Mouse (Mus musculus): ENCODE measurements around the gene Sco2. TPM values are rescaled to one million over a fixed set of nuclear protein-coding genes. Genes with fewer than 3 reads are reported as not detected.

Sco2 gene
- total and polyA plus RNA-seq, 2 experiments from 2014 or later = 23.1 to 24.9 TPM

DNA sequence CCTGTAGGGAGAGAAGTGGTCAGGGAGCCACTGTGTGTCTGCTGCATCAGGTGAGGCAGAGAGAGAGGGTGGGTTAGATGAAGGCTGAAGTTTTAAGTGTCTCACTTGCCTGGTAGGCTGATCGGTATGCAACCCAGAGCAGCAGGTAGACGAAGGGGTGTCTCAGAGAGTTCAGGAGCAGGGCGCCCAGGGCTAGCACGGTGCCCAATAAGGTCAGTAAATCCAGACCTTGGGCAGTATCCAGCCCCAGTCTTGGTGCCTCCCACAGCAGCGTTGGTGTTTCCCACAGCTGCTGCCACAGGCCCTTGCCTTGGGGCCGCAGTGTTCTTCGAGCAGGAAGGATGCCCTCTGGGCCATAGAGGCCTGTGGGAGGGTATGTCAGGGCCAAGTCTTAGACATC, 19.2 kb downstream of the Sco2 start:
- H3K4me1 ChIP-seq (ENCODE audit: insufficient read depth, low read length) = peaks cover 5% of the 10 kb centered on the region; the same call in 1 of the 2 replicates
- H3K27me3 ChIP-seq (ENCODE audit: insufficient read depth, low read length) = no peaks in the 10 kb centered on the region
- DNase-seq (ENCODE audit: low spot score) = no peak
- no peaks in the 10 kb centered on the region for H3K9me3 ChIP-seq (ENCODE audit: low read length)
- peaks cover 27% of the 10 kb centered on the region for H3K36me3 ChIP-seq (ENCODE audit: insufficient read depth, low read length)
- ATAC-seq (ENCODE audit: low FRiP score) = no peak
- H3K4me3 ChIP-seq (ENCODE audit: low read depth, low read length) = peak overlapping the region; percentile 68
- peak overlapping the region; percentile 70 for H3K4me2 ChIP-seq (ENCODE audit: low read depth, low read length, poor library complexity, severe bottlenecking)
- 81% methylated on average over 7 of the region's 7 CpGs for WGBS
- TF ChIP-seq CTCF (IDR thresholded peaks at IDR 0.05) = no peak
- no peak overlapping the region for H3K27ac ChIP-seq (ENCODE audit: low read depth, low read length)
- H3K9ac ChIP-seq (replicated peaks; ENCODE audit: low read length, poor library complexity, severe bottlenecking) = no peak overlapping the region; the same call in 1 of the 2 replicates

DNA sequence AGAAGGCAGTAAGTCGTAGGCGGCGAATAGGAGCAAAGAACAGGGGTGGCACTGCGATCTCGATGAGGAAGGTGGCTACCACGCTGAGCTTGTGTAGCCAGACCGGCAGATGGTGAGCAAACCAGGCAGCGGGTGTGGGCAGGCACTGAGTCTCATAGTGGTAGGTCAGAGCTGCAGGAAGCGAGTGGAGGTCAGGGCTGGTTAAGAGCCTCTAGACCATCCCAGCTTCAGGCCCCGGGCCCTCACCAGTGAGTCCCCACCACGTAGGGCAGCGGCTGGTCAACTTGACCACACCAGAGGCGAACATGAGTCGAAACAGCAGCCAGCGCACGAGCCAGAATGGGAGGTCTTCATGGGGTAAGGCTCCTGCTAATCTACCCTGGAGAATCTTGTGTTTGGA, 19.8 kb downstream of the Sco2 start:
- TF ChIP-seq CTCF (IDR thresholded peaks at IDR 0.05) = no peak
- DNase-seq (ENCODE audit: low spot score) (no peak), ATAC-seq (ENCODE audit: low FRiP score) (no peak)
- WGBS = 93% methylated on average over 16 of the region's 16 CpGs
- Histone ChIP-seq H3K4me2 (ENCODE audit: low read depth, low read length, poor library complexity, severe bottlenecking) (no peak overlapping the region), H3K36me3 (ENCODE audit: insufficient read depth, low read length) (peaks cover 27% of the 10 kb centered on the region), H3K9ac (replicated peaks; ENCODE audit: low read length, poor library complexity, severe bottlenecking) (no peak overlapping the region; the same call in 1 of the 2 replicates), H3K9me3 (ENCODE audit: low read length) (no peaks in the 10 kb centered on the region), H3K4me1 (ENCODE audit: insufficient read depth, low read length) (peaks cover 5% of the 10 kb centered on the region; the same call in 1 of the 2 replicates), H3K4me3 (ENCODE audit: low read depth, low read length) (no peak overlapping the region), H3K27ac (ENCODE audit: low read depth, low read length) (no peak overlapping the region), H3K27me3 (ENCODE audit: insufficient read depth, low read length) (no peaks in the 10 kb centered on the region)

DNA sequence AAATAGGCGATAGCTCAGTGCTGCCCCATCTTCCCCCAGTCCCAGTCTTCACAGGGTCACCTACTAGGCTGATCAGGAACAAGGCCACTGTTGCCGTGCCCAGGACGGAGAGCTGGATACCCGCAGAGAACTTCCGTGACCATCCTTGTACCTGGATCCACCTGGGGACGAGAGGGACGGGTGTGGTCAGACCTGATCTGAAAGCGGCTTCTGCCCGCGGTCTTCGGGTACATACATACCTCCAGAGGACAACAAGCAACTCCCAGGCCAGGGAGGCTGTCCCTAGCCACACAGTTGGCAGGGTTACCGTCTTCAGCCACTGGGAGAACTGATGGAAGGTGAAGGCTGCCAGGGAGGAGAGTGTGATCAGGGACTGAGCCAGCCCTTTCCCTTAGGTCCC, 20.9 kb downstream of the Sco2 start:
- Histone ChIP-seq H3K9me3 (ENCODE audit: low read length) (no peaks in the 10 kb centered on the region), H3K27me3 (ENCODE audit: insufficient read depth, low read length) (no peaks in the 10 kb centered on the region), H3K27ac (ENCODE audit: low read depth, low read length) (no peak overlapping the region), H3K36me3 (ENCODE audit: insufficient read depth, low read length) (peaks cover 27% of the 10 kb centered on the region), H3K9ac (replicated peaks; ENCODE audit: low read length, poor library complexity, severe bottlenecking) (no peak overlapping the region), H3K4me2 (ENCODE audit: low read depth, low read length, poor library complexity, severe bottlenecking) (no peak overlapping the region), H3K4me3 (ENCODE audit: low read depth, low read length) (no peak overlapping the region), H3K4me1 (ENCODE audit: insufficient read depth, low read length) (peaks cover 5% of the 10 kb centered on the region; the same call in 1 of the 2 replicates)
- WGBS = 95% methylated on average over 12 of the region's 12 CpGs
- no peak for TF ChIP-seq CTCF (IDR thresholded peaks at IDR 0.05)
- DNase-seq (ENCODE audit: low spot score) = no peak
- no peak for ATAC-seq (ENCODE audit: low FRiP score)

DNA sequence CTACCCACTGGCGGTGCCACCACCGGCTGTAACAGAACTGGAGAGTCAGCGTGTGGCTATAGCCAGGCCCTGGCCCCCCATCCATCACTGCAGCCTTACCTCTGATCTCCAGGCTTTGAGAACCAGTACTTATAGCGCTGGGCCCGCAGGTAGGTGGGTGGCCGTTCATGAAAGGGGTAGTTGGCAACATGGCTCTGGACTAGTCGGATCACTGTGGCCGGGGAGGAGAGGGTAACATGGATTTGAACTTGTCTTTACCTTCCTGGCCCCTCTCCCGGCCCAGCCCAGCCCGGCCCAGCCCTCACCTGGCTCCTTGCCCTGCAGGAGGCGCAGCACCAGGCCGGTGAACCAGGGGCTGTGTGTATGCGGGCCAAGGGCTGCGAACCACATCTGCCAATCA, 21.6 kb downstream of the Sco2 start:
- no peak for TF ChIP-seq CTCF (IDR thresholded peaks at IDR 0.05)
- Histone ChIP-seq H3K4me2 (ENCODE audit: low read depth, low read length, poor library complexity, severe bottlenecking) (no peak overlapping the region), H3K4me3 (ENCODE audit: low read depth, low read length) (no peak overlapping the region), H3K9me3 (ENCODE audit: low read length) (no peaks in the 10 kb centered on the region), H3K27ac (ENCODE audit: low read depth, low read length) (no peak overlapping the region), H3K36me3 (ENCODE audit: insufficient read depth, low read length) (peaks cover 27% of the 10 kb centered on the region), H3K27me3 (ENCODE audit: insufficient read depth, low read length) (no peaks in the 10 kb centered on the region), H3K4me1 (ENCODE audit: insufficient read depth, low read length) (peaks cover 5% of the 10 kb centered on the region; the same call in 1 of the 2 replicates), H3K9ac (replicated peaks; ENCODE audit: low read length, poor library complexity, severe bottlenecking) (no peak overlapping the region)
- no peak for ATAC-seq (ENCODE audit: low FRiP score)
- DNase-seq (ENCODE audit: low spot score) = no peak
- 96% methylated on average over 14 of the region's 14 CpGs for WGBS

DNA sequence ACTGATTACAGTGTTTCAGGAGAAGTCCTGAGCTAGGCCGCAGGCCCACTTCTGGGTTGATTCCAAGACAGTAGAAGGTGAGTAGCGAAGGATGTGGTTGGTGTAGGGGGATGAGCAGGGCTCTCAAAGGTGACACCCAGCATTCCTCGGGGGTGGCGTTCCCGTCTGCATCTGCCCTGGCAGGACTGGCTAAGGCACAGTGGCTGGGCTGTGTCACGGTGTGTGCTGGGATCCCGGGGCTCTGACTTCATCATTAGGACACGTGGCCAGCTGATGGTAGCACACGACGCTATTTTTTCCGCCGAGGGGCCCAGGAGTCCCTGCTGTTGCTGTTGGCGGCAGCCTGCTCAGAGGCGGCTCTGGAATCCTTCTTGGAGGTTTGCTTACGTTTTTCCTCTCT, 22.3 kb downstream of the Sco2 start:
- Histone ChIP-seq H3K9ac (replicated peaks; ENCODE audit: low read length, poor library complexity, severe bottlenecking) (no peak overlapping the region), H3K4me2 (ENCODE audit: low read depth, low read length, poor library complexity, severe bottlenecking) (no peak overlapping the region), H3K27ac (ENCODE audit: low read depth, low read length) (no peak overlapping the region), H3K4me1 (ENCODE audit: insufficient read depth, low read length) (peaks cover 5% of the 10 kb centered on the region; the same call in 1 of the 2 replicates), H3K9me3 (ENCODE audit: low read length) (no peaks in the 10 kb centered on the region), H3K36me3 (ENCODE audit: insufficient read depth, low read length) (peaks cover 27% of the 10 kb centered on the region), H3K4me3 (ENCODE audit: low read depth, low read length) (no peak overlapping the region), H3K27me3 (ENCODE audit: insufficient read depth, low read length) (no peaks in the 10 kb centered on the region)
- ATAC-seq (ENCODE audit: low FRiP score) (no peak), DNase-seq (ENCODE audit: low spot score) (no peak)
- 90% methylated on average over 15 of the region's 15 CpGs for WGBS
- TF ChIP-seq CTCF (IDR thresholded peaks at IDR 0.05) = no peak

DNA sequence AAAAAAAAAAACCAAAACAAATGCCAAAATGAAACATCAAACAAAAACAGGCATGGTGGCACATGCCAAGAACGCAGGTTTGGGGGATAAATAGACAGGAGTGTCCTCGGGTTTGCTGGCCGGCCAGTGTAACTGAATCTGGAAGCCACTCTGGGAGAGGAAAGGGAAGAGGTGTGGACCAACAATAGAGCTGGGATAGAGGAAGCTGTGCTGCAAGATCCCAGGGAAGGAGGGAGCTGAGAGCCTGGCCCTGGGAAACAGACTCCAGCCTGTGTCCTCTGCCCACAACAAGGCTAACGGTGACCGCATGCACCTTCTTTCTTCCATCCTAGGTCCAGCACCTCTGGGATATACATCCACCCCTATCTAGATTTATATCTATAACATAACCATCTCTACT, 23.2 kb downstream of the Sco2 start:
- H3K4me1 ChIP-seq (ENCODE audit: insufficient read depth, low read length) = peaks cover 5% of the 10 kb centered on the region; the same call in 1 of the 2 replicates
- 85% methylated on average over 5 of the region's 5 CpGs for WGBS
- H3K9me3 ChIP-seq (ENCODE audit: low read length) = no peaks in the 10 kb centered on the region
- no peaks in the 10 kb centered on the region for H3K27me3 ChIP-seq (ENCODE audit: insufficient read depth, low read length)
- ATAC-seq (ENCODE audit: low FRiP score) = no peak
- no peak for DNase-seq (ENCODE audit: low spot score)
- H3K27ac ChIP-seq (ENCODE audit: low read depth, low read length) = no peak overlapping the region
- no peak overlapping the region for H3K4me2 ChIP-seq (ENCODE audit: low read depth, low read length, poor library complexity, severe bottlenecking)
- H3K9ac ChIP-seq (replicated peaks; ENCODE audit: low read length, poor library complexity, severe bottlenecking) = no peak overlapping the region
- no peak overlapping the region for H3K4me3 ChIP-seq (ENCODE audit: low read depth, low read length)
- H3K36me3 ChIP-seq (ENCODE audit: insufficient read depth, low read length) = peaks cover 27% of the 10 kb centered on the region
- no peak for TF ChIP-seq CTCF (IDR thresholded peaks at IDR 0.05)
